Mouse (Mus musculus): ENCODE results near the gene Luzp2.
A peak's percentile ranks its signal among the peaks of the same experiment; 100 is the strongest.
"Not testable (repeated sequence)": the region's sequence is repeated elsewhere in the genome, so short reads cannot be mapped to it uniquely, and the experiment has no call there.

Gene Luzp2

GRCm38 (mm10) chr7:55009173-55009771 is 174.0 kb downstream of the Luzp2 start:
- peak; percentile 69 for DNase-seq

- DNase-seq = not testable (repeated sequence)
Observed at GRCm38 (mm10) chr7:55133850-55134249, 298.6 kb downstream of the Luzp2 start.

GRCm38 (mm10) chr7:55188927-55189326 is 353.6 kb downstream of the Luzp2 start:
- no peak for DNase-seq

GRCm38 (mm10) chr7:55189496-55189895 is 354.2 kb downstream of the Luzp2 start:
- DNase-seq = no peak

- no peak for DNase-seq
Observed at GRCm38 (mm10) chr7:55190655-55191054, 355.4 kb downstream of the Luzp2 start.

- no peak for DNase-seq
Observed at GRCm38 (mm10) chr7:55198806-55199205, 363.5 kb downstream of the Luzp2 start.

- peak; percentile 1 for DNase-seq
Observed at GRCm38 (mm10) chr7:55222997-55223396, 387.7 kb downstream of the Luzp2 start.

GRCm38 (mm10) chr7:55229407-55229806 is 394.1 kb downstream of the Luzp2 start:
- DNase-seq = no peak
